Mouse (Mus musculus): ENCODE measurements around the gene Btnl6.
"Not testable (repeated sequence)": the region's sequence is repeated elsewhere in the genome, so short reads cannot be mapped to it uniquely, and the experiment has no call there.

Btnl6 gene

DNA sequence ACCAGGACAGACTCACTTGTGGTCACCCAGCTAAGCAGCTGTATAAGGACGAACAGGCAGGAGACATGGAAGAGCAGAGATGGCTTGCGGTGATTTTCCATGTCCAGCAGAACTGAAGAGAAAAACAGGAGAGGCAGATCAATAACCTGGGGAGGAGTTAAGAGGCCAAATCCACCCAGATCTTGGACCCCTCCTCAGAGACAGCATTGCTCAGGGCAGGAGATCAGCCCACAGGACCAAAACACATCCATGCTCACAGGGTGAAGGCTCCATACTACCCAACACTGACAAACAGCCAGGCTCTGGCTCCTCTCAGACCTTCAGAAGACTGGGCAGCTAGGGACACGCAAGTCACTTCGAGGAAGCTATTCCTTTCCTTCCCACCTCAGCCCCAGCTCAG lies at the start of gene Btnl6:
Gene Btnl6, minus strand, starts transcription at position 101 of the 400 bp plus-strand sequence.
- no peak for DNase-seq (ENCODE audit: low spot score)

DNA sequence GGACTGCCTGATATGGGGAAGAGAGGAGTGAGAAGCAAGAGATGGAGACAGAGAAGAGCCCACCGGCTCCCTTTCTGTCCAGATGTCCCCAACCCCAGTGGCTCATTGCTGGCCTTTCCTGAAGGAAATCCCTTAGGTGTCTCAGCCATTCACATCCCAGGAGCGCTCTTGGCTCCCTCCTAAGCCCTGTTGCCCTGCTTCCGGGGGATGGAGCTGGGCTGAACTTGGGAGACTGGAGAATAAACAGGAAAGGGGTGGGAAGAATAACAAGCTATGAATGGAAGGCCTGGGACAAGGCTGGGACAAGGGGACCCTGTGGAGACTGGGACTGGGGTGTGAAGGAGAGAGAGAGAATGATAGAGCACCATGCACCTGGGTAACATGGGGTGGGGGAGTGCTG lies 47.6 kb upstream of the Btnl6 start:
- no peak for DNase-seq (ENCODE audit: low spot score)

DNA sequence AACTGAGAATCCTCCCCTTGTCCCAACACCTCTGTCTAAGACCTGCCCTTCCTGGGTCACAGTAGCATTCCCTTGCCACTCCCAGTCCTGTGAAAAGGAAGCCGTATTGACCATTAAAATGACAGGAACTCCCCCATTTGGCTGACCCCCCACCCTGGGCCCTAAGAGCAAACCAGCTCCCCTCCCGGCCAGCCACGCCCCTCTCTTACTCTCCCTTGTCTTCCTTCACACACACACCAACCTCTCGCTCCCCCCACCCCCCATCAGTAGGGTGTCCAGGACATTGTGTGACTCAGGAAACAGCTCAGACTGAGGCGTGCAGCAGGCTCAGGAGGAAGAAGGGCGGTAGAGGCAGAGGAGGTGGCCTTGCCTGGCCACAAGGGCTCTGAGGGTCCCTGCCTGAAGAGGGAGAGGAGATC lies 46.9 kb upstream of the Btnl6 start, which contains the start of gene Notch4:
Gene Notch4, plus strand, starts transcription at position 266 of the 419 bp plus-strand sequence.
- no peak for DNase-seq (ENCODE audit: low spot score)

DNA sequence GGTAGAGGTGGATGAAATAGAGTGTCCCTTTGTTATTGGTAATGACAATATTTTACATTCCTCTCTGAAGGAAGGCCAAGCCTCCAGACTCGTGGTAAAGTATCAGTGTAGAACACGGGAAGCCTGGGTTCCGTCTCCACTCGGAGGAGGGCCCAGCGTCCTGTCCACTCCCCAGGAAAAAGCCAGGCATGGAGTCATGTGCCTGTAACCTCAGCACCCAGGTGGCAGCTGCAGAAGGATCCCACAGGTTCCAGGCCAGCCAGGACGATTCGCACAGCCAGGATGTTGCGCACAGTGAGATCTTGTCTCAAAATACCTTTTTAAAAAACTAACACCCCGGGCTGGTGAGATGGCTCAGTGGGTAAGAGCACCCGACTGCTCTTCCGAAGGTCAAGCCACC lies 46.2 kb upstream of the Btnl6 start:
- no peak for DNase-seq (ENCODE audit: low spot score)

DNA sequence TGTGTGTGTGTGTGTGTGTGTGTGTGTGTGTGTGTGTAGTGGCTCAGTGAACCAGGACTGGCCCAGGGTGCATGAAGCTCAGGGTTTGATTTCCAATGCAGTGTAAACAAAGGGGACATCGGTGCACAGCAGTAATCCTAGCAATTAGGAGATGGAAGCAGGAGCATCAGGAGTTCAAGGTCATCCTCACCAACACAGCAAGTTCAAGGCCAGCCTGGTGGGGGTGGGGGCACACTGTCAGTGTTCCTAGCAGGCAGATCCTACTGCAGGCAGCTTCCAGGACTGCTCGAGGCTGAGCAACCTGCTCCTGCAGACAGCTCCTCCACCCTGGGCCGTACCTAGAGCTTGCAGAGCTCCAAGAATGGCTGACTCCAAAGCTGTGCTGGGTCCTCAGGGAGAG lies 45.4 kb upstream of the Btnl6 start:
- DNase-seq (ENCODE audit: low spot score): no peak

DNA sequence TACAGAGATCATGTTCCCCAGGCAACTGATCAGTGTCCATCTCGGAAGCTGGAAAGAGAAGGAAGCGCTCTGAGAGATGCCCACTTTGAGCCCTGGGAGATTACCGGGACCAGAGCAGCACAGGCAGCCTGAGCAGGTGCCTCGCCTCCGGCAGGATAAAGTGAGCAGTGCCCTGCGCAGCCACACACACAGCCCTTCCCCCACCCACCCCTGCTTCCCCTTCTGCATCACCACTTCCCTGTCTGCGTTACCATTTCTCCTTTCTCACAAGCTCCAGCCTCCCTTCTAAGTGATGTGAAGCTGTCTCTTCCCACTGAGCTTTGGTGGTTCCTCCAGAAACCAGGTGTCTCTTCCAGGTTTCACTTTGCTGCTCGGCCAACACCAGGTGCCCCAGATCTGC lies 44.0 kb upstream of the Btnl6 start:
- DNase-seq (ENCODE audit: low spot score): no peak

DNA sequence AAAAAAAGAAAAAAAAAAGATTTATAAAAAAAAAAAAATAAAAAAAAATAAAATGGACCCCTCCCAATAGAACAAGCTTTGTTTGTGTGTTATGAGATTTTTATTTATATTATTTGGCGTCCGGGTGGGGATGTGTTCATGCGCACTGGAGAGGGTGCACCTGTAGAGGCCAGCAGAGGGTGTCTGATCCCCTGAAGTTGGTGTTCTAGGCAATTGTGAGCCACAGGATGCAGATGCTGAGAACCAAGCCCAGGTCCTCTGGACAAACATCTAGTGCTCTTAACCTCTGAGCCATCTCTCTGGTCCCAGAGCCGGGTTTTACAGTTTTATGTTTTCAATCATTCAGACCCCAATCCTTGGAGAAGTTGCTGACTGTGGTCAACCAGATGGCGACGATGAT lies 43.3 kb upstream of the Btnl6 start:
- no peak for DNase-seq (ENCODE audit: low spot score)

DNA sequence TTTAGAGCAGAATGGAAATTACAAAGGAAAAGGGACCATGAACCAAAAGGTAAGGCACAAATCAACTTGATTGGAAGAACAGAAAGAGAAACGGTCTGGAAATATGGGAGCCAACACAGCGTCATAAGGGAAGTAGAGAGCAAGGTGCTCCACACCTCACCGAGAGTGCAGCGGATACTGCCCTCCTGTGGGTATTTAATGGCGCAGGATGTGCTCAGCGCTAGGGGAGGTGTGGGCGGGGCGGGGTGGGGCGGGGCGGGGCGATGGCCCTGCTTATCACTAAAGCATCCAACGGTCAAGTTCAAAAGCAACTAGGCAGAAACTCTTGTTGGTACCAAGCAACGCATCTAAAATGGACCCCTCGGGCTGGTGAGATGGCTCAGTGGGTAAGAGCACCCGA lies 42.7 kb upstream of the Btnl6 start:
- DNase-seq (ENCODE audit: low spot score): no peak

DNA sequence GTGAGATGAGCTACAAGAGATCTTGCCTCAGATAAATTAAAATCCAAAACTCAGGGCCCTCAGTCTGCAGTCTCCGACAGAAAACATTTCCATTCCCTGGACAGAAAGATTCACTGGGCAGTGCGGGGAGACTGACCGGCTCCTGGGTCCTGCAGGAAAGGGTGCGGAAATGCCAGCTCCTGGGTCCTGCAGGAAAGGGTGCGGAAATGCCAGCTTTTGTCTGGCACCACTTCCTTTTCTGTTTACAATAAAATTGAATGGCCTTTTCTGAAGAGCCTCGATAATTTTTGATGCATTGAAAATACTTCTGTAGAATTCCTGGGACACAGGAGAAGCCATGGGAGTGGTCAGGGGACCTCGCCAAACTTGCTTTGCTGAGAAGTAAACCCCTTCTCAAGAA lies 42.0 kb upstream of the Btnl6 start:
- DNase-seq (ENCODE audit: low spot score): no peak

DNA sequence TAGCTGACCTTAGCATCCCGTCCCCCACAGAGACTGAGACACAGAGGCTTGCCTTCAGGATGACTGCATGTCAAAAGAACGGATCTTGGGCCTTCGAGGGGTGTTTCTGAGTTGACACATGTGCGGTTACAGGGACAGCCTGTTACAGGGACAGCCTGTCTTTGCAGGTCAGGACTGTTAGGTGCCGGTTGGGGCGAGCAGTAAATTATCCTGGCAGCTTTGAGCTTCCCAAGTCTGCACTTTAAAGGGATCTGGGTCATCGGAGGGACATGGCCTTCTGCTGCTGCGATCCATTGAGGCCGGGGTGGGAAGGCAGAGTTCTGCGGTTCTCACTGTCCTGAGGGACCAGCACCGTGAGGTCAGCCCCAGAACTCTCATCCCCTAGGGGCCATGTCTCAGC lies 40.3 kb upstream of the Btnl6 start:
- DNase-seq (ENCODE audit: low spot score): no peak

DNA sequence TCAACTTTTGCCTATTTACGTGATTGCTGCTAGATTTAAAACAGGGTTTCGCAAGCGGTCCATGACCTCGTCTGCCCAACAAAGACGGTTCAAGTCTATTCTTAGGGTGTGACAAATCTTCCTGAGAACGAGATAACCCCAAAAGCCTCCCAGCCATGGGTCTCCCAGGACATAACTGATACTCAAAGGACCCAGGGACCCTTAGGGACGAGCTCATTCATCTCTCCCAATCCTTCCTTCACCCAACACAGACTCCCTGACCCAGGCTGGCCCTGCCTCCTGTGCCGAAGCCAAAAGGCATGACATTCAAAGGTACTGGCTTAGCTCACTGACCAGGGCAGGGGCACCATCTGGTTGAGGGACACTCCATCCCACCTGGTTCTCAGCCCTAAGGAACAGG lies 39.3 kb upstream of the Btnl6 start:
- DNase-seq (ENCODE audit: low spot score): no peak

DNA sequence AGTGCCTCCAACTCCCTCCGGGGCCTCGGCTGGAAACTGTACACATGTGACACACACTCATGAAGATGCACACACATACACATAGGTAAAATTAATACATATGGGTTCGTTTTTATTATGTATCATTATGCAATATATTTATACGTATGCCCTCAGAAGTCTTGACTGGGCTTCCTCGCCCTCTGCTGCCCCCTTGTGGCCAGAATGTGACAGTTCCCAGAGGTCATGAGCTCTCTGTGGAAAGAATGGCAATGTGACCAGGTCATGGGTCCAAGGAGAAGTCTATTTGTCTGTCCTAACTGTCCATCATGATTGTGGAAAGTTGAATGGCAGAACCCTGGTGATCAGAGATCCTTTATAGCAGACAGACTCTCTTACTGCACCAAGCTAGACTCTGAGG lies 38.3 kb upstream of the Btnl6 start:
- DNase-seq (ENCODE audit: low spot score): peak; percentile 67

DNA sequence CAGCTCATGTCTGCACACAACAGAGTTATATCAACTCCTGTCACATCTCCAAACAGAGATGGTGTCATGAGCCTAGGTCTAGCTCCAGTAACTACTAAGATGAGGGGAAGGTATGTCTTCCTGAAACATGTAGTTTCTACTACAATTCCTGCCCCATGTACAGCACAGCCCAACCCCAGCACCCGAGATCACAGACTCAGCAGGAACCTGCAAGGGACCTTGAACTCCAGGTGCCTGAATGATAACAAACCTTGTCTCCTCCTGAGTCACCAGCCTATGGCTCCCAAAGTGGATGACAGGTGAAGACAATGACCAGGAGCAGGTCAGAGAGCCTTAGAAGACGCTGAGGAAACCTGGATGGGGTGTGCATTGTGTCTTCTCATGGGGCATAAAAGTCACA lies 32.7 kb upstream of the Btnl6 start:
- no peak for DNase-seq (ENCODE audit: low spot score)

DNA sequence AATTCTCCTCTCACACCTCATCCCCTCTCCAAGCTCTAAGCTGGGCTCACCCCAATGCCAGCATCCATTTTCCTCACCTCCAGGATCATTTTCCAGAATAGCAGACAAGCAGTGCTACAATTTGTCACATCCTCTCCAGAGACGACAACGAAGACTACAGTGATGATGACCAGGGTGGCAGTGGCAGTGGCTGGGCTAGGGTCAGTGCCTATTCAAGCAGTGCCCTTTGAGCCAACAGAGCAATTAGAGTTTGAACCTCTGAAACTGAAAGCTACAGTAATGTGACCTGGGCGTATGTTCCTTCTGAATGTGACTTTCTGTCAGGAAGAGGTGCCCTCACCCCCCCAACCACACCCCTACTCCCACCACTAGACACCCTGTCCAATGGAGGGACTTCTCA lies 32.0 kb upstream of the Btnl6 start:
- no peak for DNase-seq (ENCODE audit: low spot score)

DNA sequence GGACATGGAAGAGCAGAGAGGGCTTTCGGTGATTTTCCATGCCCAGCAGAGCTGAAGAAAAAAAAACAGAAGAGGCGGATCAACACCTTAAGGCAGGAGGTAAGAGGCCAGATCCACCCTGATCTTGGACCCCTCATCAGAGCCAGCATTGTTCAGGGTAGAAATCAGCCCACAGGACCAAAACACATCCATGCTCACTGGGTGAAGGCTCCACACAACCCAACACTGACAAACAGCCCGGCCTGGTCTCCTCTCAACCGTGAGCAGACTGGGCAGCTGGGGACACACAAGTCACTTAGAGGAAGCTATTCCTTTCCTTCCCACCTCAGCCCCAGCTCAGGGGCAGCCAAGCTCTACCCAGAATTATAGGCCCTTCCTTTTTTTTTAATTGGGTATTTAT lies 30.4 kb upstream of the Btnl6 start:
- DNase-seq (ENCODE audit: low spot score): no peak

DNA sequence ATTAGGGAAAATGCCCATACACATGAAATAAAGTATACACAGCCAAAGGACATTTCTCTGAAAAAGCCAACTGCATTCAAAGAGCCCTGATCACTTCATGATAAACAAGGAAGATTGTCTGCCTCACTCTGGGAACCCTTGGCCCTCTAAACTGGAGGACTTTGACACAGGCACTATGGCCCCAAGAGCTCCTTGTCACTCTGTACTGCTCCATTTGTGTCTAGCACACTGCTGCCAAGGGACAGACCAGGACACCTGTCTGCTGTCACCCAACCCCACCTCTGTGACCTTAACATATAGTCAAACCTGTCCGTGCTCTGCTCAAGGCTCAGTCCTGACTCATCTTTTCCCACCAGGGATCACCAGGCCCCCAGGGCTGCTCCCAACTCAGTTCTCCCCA lies 29.6 kb upstream of the Btnl6 start:
- DNase-seq (ENCODE audit: low spot score): no peak

DNA sequence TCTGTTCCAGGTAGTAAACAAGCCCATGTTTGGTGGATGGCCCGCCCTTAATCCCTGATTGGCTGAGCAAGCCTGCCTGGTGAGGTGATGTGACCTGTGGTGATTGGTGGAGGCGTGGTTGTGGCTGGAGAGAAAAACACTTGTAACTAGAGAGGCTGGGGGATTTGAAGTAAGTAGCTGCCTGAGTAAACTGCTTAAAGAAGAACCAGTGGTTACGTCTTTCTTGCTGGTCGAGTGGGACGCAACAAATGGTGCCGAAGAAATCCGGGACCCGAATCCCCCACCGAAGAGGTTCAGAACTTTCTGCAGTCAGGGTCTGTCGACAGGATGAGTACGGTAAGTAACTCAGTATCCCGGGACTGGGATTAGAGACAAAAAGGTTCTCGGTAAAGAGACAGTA lies 26.4 kb upstream of the Btnl6 start:
- DNase-seq (ENCODE audit: low spot score): not testable (repeated sequence)

DNA sequence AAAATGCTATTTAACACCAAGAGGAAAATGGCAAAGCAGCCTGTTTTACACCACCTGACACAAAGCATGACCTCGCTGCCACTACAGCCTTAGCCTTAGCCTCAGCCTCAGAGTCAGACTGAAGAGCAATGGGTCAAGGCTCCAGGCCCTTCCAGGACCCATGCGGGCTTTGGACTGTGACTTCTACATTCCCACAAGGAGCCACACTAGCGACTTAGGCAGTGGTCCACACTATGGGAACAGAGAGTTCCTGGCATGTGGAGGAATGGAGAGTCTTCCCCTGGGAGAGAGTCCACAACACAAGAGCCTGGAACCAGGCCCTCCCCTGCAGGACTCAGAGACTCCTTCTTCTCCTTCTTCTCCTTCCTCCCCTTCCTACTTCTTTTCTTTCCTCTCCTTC lies 15.5 kb upstream of the Btnl6 start:
- no peak for DNase-seq (ENCODE audit: low spot score)

DNA sequence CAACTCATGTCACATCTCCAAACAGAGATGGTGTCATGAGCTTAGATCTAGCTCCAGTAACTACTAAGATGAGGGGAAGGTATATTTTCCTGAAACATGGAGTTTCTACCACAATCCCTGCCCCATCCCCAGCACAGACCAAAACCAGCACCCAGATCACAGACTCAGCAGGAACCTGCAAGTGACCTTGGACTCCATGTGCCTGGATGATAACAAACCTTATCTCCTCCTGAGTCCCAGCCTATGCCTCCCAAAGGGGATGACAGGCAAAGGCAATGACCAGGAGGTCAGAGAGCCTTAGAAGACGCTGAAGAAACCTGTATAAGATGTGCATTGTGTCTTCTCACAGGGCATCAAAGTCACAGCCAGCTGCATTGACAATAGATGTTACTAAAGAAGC lies 1.8 kb upstream of the Btnl6 start:
- no peak for DNase-seq (ENCODE audit: low spot score)

DNA sequence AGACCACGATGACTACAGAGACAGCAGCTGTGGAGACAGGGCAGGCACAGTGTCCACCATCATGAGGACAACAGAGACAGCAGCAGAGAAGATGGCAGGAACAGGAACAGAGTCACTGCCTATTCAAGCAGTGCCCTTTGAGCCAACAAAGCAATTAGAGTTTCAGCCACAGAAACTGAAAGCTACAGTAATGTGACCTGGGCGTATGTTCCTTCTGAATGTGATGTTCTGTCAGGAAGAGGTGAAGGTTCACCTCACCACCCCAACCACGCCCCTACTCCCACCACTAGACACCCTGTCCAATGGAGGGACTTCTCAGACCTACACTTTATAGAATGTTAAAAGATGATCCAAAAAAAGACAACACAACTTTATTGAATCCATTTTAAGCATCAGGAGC lies 1.4 kb upstream of the Btnl6 start:
- DNase-seq (ENCODE audit: low spot score): not testable (repeated sequence)

DNA sequence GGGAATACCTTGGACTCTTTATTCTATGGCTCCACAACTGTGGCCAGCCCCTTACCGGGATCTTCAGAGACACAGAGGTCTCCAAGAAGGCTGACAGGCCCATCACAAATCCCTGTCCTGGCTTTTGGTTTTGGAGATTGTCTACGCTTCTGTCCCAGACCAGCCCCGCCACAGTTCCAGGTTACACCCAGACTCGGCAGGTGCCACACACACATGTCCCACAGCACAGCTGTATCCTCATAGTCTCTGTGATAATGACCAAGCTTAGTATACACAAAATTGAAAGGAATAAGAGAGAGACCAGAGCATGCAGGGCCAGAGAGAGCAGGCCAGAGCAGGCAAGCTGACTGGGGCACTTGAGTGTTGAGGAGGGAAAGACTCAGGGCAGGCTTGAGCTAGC lies 643 bp upstream of the Btnl6 start:
- no peak for DNase-seq (ENCODE audit: low spot score)

DNA sequence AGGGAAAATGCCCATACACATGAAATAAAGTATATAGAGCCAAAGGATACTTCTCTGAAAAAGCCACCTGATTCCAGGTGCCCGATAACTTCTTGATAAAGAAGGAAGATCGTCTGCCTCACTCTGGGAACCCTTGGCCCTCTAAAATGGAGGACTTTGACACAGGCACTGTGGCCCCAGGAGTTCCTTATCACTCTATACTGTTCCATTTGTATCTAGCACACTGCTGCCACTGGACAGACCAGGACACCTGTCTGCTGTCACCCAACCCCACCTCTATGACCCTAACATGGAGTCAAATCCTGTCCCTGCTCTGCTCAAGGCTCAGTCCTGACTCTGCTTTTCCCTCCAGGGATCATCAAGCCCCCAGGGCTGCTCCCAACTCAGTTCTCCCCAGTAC lies 638 bp downstream of the Btnl6 start:
- DNase-seq (ENCODE audit: low spot score): no peak

DNA sequence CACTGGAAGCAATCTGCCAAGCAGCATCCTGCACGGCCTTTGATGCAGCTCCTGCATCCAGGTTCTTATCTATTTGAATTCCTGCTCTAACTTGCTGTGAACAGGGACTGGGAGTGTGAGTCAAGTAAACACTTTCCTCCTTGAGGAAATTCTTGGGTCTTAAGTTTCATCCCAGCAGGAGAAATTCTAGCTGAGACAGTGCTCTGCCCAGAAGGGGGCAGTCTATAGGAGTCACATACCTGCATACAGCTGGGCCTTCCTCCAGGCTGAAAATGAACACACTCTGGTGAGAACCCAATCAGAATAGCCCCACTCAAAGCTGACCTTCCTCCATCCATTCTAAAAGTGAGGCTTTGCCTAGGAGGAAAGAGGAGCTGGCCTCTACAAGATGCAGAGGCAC lies 5.4 kb downstream of the Btnl6 start:
- not testable (repeated sequence) for DNase-seq (ENCODE audit: low spot score)

DNA sequence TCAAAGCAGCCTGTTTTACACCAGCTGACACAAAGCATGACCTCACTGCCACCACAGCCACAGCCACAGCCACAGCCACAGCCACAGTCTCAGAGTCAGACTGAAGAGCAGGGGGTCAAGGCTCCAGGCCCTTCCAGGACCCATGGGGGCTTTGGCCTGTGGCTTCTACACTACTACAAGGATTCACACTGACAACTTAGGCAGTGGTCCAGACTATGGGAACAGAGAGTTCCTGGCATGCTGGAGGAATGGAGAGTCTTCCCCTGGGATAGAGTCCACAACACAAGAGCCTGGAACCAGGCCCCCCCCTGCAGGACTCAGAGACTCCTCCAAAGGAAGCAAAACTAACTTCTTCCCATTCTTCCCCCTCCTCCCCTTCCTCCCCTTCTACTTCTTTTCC lies 9.6 kb downstream of the Btnl6 start:
- no peak for DNase-seq (ENCODE audit: low spot score)

DNA sequence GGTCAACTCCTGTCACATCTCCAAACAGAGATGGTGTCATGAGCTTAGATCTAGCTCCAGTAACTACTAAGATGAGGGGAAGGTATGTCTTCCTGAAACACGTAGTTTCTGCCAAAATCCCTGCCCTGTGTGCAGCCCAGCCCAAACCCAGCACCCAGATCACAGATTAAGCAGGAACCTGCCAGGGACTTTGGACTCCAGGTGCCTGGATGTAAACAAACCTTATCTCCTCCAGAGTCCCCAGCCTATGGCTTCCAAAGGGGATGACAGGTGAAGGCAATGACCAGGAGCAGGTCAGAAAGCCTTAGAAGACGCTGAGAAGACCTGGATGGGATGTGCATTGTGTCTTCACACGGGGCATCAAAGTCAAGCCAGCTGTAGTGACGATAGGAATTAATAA lies 19.4 kb downstream of the Btnl6 start:
- DNase-seq (ENCODE audit: low spot score): not testable (repeated sequence)

Data from MN1 (cell line).